Mouse (Mus musculus) MEL (cell line): ENCODE results near the gene Tnc. TPM values are rescaled to one million over a fixed set of nuclear protein-coding genes. Genes with fewer than 3 reads are reported as not detected.

ENCODE experiments used
- DNase-seq: peaks from one replicate; pipeline ENCODE4 v3.0.0; 2011; ENCODE audit warnings: low read depth, low spot score
- H3K27ac ChIP-seq: 2 replicates; pipeline ENCODE4 v1.5.1; 2012; ENCODE audit warnings: low read depth, mild to moderate bottlenecking, control low read depth, low read length, moderate library complexity; ENCODE audit not compliant: control insufficient read depth
- H3K27me3 ChIP-seq, 2 experiments: fragments of 150-350 bp in 1 of 2; sonication (generic) in 1 of 2; 2 replicates each; pipeline ENCODE4 v1.6.1; 2012; ENCODE audit warnings: low read length in 2 of 2, mild to moderate bottlenecking in 2 of 2, improper control_type of control experiment in 1 of 2, moderate library complexity in 1 of 2; ENCODE audit not compliant: insufficient read depth in 2 of 2, control insufficient read depth in 1 of 2
- H3K36me3 ChIP-seq, 2 experiments: 2 replicates each; pipeline ENCODE4 v1.6.1; 2012 to 2014; ENCODE audit warnings: low read length in 2 of 2, improper control_type of control experiment in 1 of 2, inconsistent platforms in 1 of 2, mild to moderate bottlenecking in 1 of 2; ENCODE audit not compliant: insufficient read depth in 2 of 2, control insufficient read depth in 1 of 2
- H3K4me1 ChIP-seq, 2 experiments: fragments of 150-350 bp in 1 of 2; sonication (generic) in 1 of 2; 2 replicates each; pipeline ENCODE4 v1.6.1; 2012; ENCODE audit warnings: low read length in 2 of 2, improper control_type of control experiment in 1 of 2, mild to moderate bottlenecking in 1 of 2; ENCODE audit not compliant: insufficient read depth in 2 of 2, control insufficient read depth in 1 of 2
- H3K4me3 ChIP-seq, 2 experiments: fragments of 150-350 bp in 1 of 2; sonication (generic) in 1 of 2; 2 replicates each; pipeline ENCODE4 v1.5.1; 2012; ENCODE audit warnings: low read depth in 2 of 2, low read length in 2 of 2, mild to moderate bottlenecking in 2 of 2, moderate library complexity in 2 of 2, control low read depth in 1 of 2, improper control_type of control experiment in 1 of 2; ENCODE audit not compliant: control insufficient read depth in 1 of 2, insufficient read depth in 1 of 2
- H3K79me2 ChIP-seq: 2 replicates; pipeline ENCODE4 v1.6.1; 2012; ENCODE audit warnings: mild to moderate bottlenecking, low read length, moderate library complexity; ENCODE audit not compliant: control insufficient read depth, poor library complexity, insufficient read depth
- H3K9ac ChIP-seq: 2 replicates; pipeline ENCODE4 v1.6.1; 2012; ENCODE audit warnings: low read depth, mild to moderate bottlenecking, control low read depth, low read length, moderate library complexity; ENCODE audit not compliant: control insufficient read depth, poor library complexity, severe bottlenecking
- H3K9me3 ChIP-seq: fragments of 150-350 bp; sonication (generic); replicated peaks from 2 replicates; pipeline ENCODE4 v1.6.1; 2012; ENCODE audit warnings: mild to moderate bottlenecking, low read length, improper control_type of control experiment, moderate library complexity; ENCODE audit not compliant: insufficient read depth
- CHD1 ChIP-seq: IDR thresholded peaks from 2 replicates; pipeline ENCODE4 v1.6.1; 2012; ENCODE audit warnings: low read depth, mild to moderate bottlenecking, inconsistent platforms, low read length, improper control_type of control experiment
- CTCF ChIP-seq, 3 experiments: IDR thresholded peaks in 2 of 3; conservative IDR thresholded peaks in 1 of 3; 2 replicates each; pipeline ENCODE4 v1.5.1; 2011 to 2012; ENCODE audit warnings: low read length in 3 of 3, low read depth in 2 of 3, mild to moderate bottlenecking in 2 of 3, improper control_type of control experiment in 1 of 3, inconsistent platforms in 1 of 3, mixed read lengths in 1 of 3, moderate library complexity in 1 of 3; ENCODE audit not compliant: control insufficient read depth in 1 of 3, insufficient read depth in 1 of 3, poor library complexity in 1 of 3, severe bottlenecking in 1 of 3
- ELF1 ChIP-seq: IDR thresholded peaks from 2 replicates; pipeline ENCODE4 v1.6.1; 2014; ENCODE audit warnings: low read depth, mild to moderate bottlenecking, inconsistent platforms, low read length, improper control_type of control experiment, moderate library complexity
- ETS1 ChIP-seq: IDR thresholded peaks from 2 replicates; pipeline ENCODE4 v1.6.1; 2012; ENCODE audit warnings: low read depth, mild to moderate bottlenecking, inconsistent platforms, low read length, improper control_type of control experiment, moderate library complexity
- GATA1 ChIP-seq: IDR thresholded peaks from 2 replicates; pipeline ENCODE4 v1.6.1; 2011; ENCODE audit warnings: low read depth, low read length, improper control_type of control experiment
- HCFC1 ChIP-seq: IDR thresholded peaks from 2 replicates; pipeline ENCODE4 v1.6.1; 2012; ENCODE audit warnings: low read depth, mild to moderate bottlenecking, inconsistent platforms, low read length, improper control_type of control experiment, moderate library complexity
- JUND ChIP-seq: IDR thresholded peaks from 2 replicates; pipeline ENCODE4 v1.6.1; 2011; ENCODE audit warnings: low read depth, mild to moderate bottlenecking, improper control_type of control experiment, low read length
- MEF2A ChIP-seq: IDR thresholded peaks from 2 replicates; pipeline ENCODE4 v1.6.1; 2014; ENCODE audit warnings: low read depth, mild to moderate bottlenecking, inconsistent platforms, low read length, improper control_type of control experiment; ENCODE audit not compliant: poor library complexity, insufficient replicate concordance, severe bottlenecking; ENCODE audit errors: extremely low read depth
- NRF1 ChIP-seq: IDR thresholded peaks from 2 replicates; pipeline ENCODE4 v1.6.1; 2014; ENCODE audit warnings: low read depth, mild to moderate bottlenecking, inconsistent platforms, low read length, improper control_type of control experiment, moderate library complexity; ENCODE audit not compliant: poor library complexity, insufficient read depth, severe bottlenecking
- POLR2A ChIP-seq, 2 experiments: IDR thresholded peaks; 2 replicates each; pipeline ENCODE4 v1.6.1; 2011 to 2012; ENCODE audit warnings: low read length in 2 of 2, mild to moderate bottlenecking in 2 of 2, control low read depth in 1 of 2, improper control_type of control experiment in 1 of 2, low read depth in 1 of 2, moderate library complexity in 1 of 2; ENCODE audit not compliant: control insufficient read depth in 1 of 2, insufficient read depth in 1 of 2, poor library complexity in 1 of 2
- RCOR1 ChIP-seq: IDR thresholded peaks from 2 replicates; pipeline ENCODE4 v1.6.1; 2012; ENCODE audit warnings: low read depth, mild to moderate bottlenecking, inconsistent platforms, low read length, improper control_type of control experiment
- SIN3A ChIP-seq: IDR thresholded peaks from 2 replicates; pipeline ENCODE4 v1.6.1; 2012; ENCODE audit warnings: low read length, improper control_type of control experiment, inconsistent platforms
- TAL1 ChIP-seq: IDR thresholded peaks from 2 replicates; pipeline ENCODE4 v1.6.1; 2012; ENCODE audit warnings: mild to moderate bottlenecking, inconsistent platforms, low read length, moderate library complexity, mixed read lengths
- USF2 ChIP-seq, 2 experiments: IDR thresholded peaks; 2 replicates each; pipeline ENCODE4 v1.6.1; 2011 to 2012; ENCODE audit warnings: improper control_type of control experiment in 2 of 2, low read length in 2 of 2, borderline replicate concordance in 1 of 2, inconsistent platforms in 1 of 2, low read depth in 1 of 2, mild to moderate bottlenecking in 1 of 2; ENCODE audit not compliant: insufficient read depth in 1 of 2
- ZC3H11A ChIP-seq: IDR thresholded peaks from 2 replicates; pipeline ENCODE4 v1.6.1; 2012; ENCODE audit warnings: low read depth, mild to moderate bottlenecking, inconsistent platforms, low read length, improper control_type of control experiment
- ZMIZ1 ChIP-seq: IDR thresholded peaks from 2 replicates; pipeline ENCODE4 v1.6.1; 2012; ENCODE audit warnings: low read depth, mild to moderate bottlenecking, inconsistent platforms, low read length, improper control_type of control experiment, moderate library complexity
- ZNF384 ChIP-seq: IDR thresholded peaks from 2 replicates; pipeline ENCODE4 v1.6.1; 2012; ENCODE audit warnings: low read depth, mild to moderate bottlenecking, inconsistent platforms, low read length, improper control_type of control experiment
- polyA plus RNA-seq, 2 experiments: library from polyadenylated mRNA; stranded (reverse) in 1 of 2; unstranded in 1 of 2; fragments of >175 nt in 1 of 2; fragments of >200 nt in 1 of 2; gene quantifications; 2 replicates each; pipeline versions ENCODE4 v1.2.1 to v1.2.4; 2012; ENCODE audit warnings: low replicate concordance in 2 of 2, low read depth in 1 of 2; ENCODE audit not compliant: insufficient read length in 2 of 2, insufficient read depth in 1 of 2, missing spikeins in 1 of 2
- total RNA-seq: library from RNA; depleted of rRNA; stranded (reverse); fragments of 300-350 nt; gene quantifications from 2 replicates; pipeline ENCODE4 v1.2.3, GENCODE M21; 2012

The Tnc gene
- total and polyA plus RNA-seq, 3 experiments: not detected

GRCm38 (mm10) chr4:64043371-64043770, 3.4 kb downstream of the Tnc start:
- Histone ChIP-seq H3K4me1 (no peaks in the 10 kb centered on the region), H3K9me3 (no peaks in the 10 kb centered on the region), H3K4me3 (no peak overlapping the region), H3K27me3 (no peaks in the 10 kb centered on the region; a peak in 1 of 4 replicates), H3K27ac (no peak overlapping the region), H3K79me2 (no peaks in the 10 kb centered on the region), H3K9ac (no peak overlapping the region), H3K36me3 (no peaks in the 10 kb centered on the region)
- DNase-seq: no peak
- no peak for TF ChIP-seq ELF1
- no peak for TF ChIP-seq RCOR1
- no peak for TF ChIP-seq ETS1
- TF ChIP-seq CHD1: no peak
- TF ChIP-seq ZC3H11A: no peak
- no peak for TF ChIP-seq CTCF (IDR thresholded peaks at IDR 0.05 in 2 of 3, conservative IDR thresholded peaks at IDR 0.05 in 1 of 3; ENCODE audit: control insufficient read depth in 1 of 3, insufficient read depth in 1 of 3, low read depth in 2 of 3, low read length in 3 of 3, poor library complexity in 1 of 3, severe bottlenecking in 1 of 3)
- no peak for TF ChIP-seq HCFC1
- TF ChIP-seq ZMIZ1: no peak
- no peak for TF ChIP-seq SIN3A
- TF ChIP-seq JUND: no peak

DNA sequence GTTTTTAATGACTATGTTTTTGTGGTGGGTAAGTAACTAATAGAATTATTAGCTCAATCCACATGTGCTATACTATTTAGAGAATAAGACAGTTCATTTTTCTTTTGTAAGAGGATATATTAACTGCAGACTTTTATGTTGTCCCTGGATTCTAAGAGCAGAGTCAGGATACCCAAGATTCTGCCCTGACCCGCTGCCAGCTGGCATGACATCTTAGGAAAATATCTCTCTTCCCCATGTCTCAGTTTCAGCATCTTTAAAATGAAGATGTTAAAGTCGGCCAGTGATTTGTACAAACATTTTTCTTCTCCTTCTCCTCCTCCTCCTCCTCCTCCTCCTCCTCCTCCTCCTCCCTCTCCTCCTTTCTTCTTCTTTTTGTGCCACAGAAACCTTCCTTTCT, 7.7 kb downstream of the Tnc start:
- DNase-seq: no peak
- TF ChIP-seq GATA1 (no peak), ZNF384 (no peak), TAL1 (no peak), NRF1 (no peak), ZC3H11A (no peak), MEF2A (no peak), USF2 (IDR thresholded peaks at IDR 0.05; ENCODE audit: borderline replicate concordance in 1 of 2, insufficient read depth in 1 of 2, low read depth in 1 of 2, low read length in 2 of 2) (no peak), POLR2A (IDR thresholded peaks at IDR 0.05; ENCODE audit: control insufficient read depth in 1 of 2, insufficient read depth in 1 of 2, low read depth in 1 of 2, low read length in 2 of 2, poor library complexity in 1 of 2) (no peak)
- no peaks in the 10 kb centered on the region for H3K9me3 ChIP-seq
- no peaks in the 10 kb centered on the region for H3K36me3 ChIP-seq
- H3K27ac ChIP-seq: no peak overlapping the region
- no peaks in the 10 kb centered on the region for H3K79me2 ChIP-seq
- no peaks in the 10 kb centered on the region for H3K27me3 ChIP-seq
- no peaks in the 10 kb centered on the region for H3K4me1 ChIP-seq
- no peak overlapping the region for H3K4me3 ChIP-seq
- H3K9ac ChIP-seq: no peak overlapping the region
